Mouse (Mus musculus) heart, embryonic 14.5 days (tissue): ENCODE results near the gene Nav1. TPM values are rescaled to one million over a fixed set of nuclear protein-coding genes. Genes with fewer than 3 reads are reported as not detected.

Experiments
- ATAC-seq: fragments of 200-750 bp; cut with Nextera tagmentation; 2 replicates; pipeline ENCODE4 v1.8.0; 2017; ENCODE audit warnings: low read depth, moderate TSS enrichment; ENCODE audit not compliant: insufficient number of reproducible peaks, insufficient read depth, low FRiP score
- H3K27ac ChIP-seq, 2 experiments: fragments of 200-500 bp in 1 of 2; fragments of 300-500 bp in 1 of 2; sonication (generic) in 1 of 2; replicated peaks in 1 of 2; 2 replicates each; pipeline ENCODE4 v1.5.1; 2012 to 2014; ENCODE audit warnings: low read depth in 2 of 2, low read length in 2 of 2, control low read depth in 1 of 2, mild to moderate bottlenecking in 1 of 2, mixed read lengths in 1 of 2; ENCODE audit not compliant: control insufficient read depth in 1 of 2, insufficient read depth in 1 of 2
- H3K27me3 ChIP-seq: fragments of 300-500 bp; sonication (generic); 2 replicates; pipeline ENCODE4 v1.6.1; 2014; ENCODE audit warnings: mild to moderate bottlenecking, low read length, control low read depth; ENCODE audit not compliant: control insufficient read depth, insufficient read depth
- H3K36me3 ChIP-seq: fragments of 300-500 bp; sonication (generic); 2 replicates; pipeline ENCODE4 v1.6.1; 2014; ENCODE audit warnings: mild to moderate bottlenecking, control low read depth, low read length, mixed read lengths; ENCODE audit not compliant: control insufficient read depth, insufficient read depth
- H3K4me1 ChIP-seq, 2 experiments: fragments of 200-500 bp in 1 of 2; fragments of 300-500 bp in 1 of 2; sonication (generic) in 1 of 2; 2 replicates each; pipeline ENCODE4 v1.6.1; 2012 to 2014; ENCODE audit warnings: low read length in 2 of 2, control low read depth in 1 of 2, mixed read lengths in 1 of 2; ENCODE audit not compliant: control insufficient read depth in 2 of 2, insufficient read depth in 2 of 2
- H3K4me2 ChIP-seq: fragments of 300-500 bp; sonication (generic); 2 replicates; pipeline ENCODE4 v1.6.1; 2014; ENCODE audit warnings: mild to moderate bottlenecking, low read length
- H3K4me3 ChIP-seq, 2 experiments: fragments of 200-500 bp in 1 of 2; fragments of 300-500 bp in 1 of 2; sonication (generic) in 1 of 2; 2 replicates each; pipeline ENCODE4 v1.5.1; 2012 to 2014; ENCODE audit warnings: low read length in 2 of 2, mild to moderate bottlenecking in 2 of 2, control low read depth in 1 of 2, low read depth in 1 of 2, moderate library complexity in 1 of 2; ENCODE audit not compliant: control insufficient read depth in 1 of 2, insufficient read depth in 1 of 2
- H3K9ac ChIP-seq: fragments of 300-500 bp; sonication (generic); 2 replicates; pipeline ENCODE4 v1.6.1; 2014; ENCODE audit warnings: mild to moderate bottlenecking, low read length
- H3K9me3 ChIP-seq: fragments of 300-500 bp; sonication (generic); 2 replicates; pipeline ENCODE4 v1.6.1; 2016; ENCODE audit warnings: low read length, control low read depth; ENCODE audit not compliant: control insufficient read depth
- WGBS: fragments of 180-500 bp; shearing (Covaris S2); extraction: QIAGEN DNeasy Blood & Tissue Kit; methylation state at CpG from one replicate; pipeline ENCODE4 v1.1.7; 2014; 5-methylcytosine and 5-hydroxymethylcytosine counted together
- polyA plus RNA-seq: library from polyadenylated mRNA; unstranded; fragments of >200 nt; fragmentation: Nextera tagmentation; extraction: Ambion mirVana; gene quantifications from 2 replicates; pipeline ENCODE4 v1.2.1, GENCODE M21; 2014

Gene Nav1
- polyA plus RNA-seq, 1 experiment from 2014 or later, result 28.0 TPM

DNA sequence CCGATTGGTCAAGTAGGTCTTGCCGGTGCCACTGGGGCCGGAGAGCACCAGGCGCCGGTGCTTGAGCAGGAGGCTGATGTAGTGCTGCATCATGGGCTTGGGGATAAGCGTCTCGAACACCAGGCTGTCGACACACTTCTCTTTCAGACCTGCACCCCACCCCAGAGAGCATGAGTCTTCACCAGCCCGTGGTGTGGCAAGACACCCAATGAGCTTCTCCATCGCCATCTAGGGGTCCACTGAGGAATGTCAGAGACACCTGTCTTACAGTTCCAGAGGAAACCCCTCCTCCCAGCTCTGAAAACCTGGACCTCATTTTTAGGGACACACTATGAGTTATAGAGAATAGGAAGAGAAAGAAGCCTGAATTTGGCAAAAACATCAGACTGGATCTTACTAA, 154.8 kb downstream of the Nav1 start:
- ATAC-seq, result no peak
- no peak overlapping the region for H3K4me3 ChIP-seq

DNA sequence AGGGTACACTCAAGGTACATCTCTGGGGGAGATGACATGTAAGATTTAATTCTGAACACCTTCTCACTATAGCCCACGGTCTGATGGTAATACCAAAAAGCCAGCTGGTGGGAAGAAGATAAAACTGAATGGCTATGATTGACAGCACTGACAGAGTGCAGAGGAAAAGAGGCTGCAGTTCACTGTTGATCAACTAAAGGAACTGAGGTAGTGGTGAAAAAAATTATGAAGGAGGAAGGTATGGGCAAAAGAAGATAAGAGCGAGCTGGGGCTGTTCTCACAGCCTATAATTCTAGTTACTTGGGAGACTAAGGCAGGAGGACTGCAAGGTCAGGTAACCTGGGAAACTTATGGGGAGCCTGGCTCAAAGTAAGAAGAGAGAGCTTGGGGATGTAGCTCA, 155.7 kb downstream of the Nav1 start:
- Histone ChIP-seq H3K4me2 (no peak overlapping the region), H3K27ac (no peak overlapping the region), H3K36me3 (peaks cover 83% of the 10 kb centered on the region), H3K27me3 (no peaks in the 10 kb centered on the region), H3K9me3 (no peaks in the 10 kb centered on the region), H3K4me1 (no peaks in the 10 kb centered on the region), H3K9ac (no peak overlapping the region), H3K4me3 (no peak overlapping the region)
- no peak for ATAC-seq
- WGBS, result 80% methylated on average over 2 of the region's 2 CpGs

More for the DNA sequence above, 154.8 kb downstream of the Nav1 start:
- Histone ChIP-seq H3K27me3 (no peaks in the 10 kb centered on the region), H3K36me3 (peaks cover 92% of the 10 kb centered on the region), H3K9me3 (no peaks in the 10 kb centered on the region), H3K4me2 (no peak overlapping the region), H3K9ac (no peak overlapping the region), H3K27ac (no peak overlapping the region), H3K4me1 (no peaks in the 10 kb centered on the region)
- WGBS, result 53% methylated on average over 10 of the region's 10 CpGs

DNA sequence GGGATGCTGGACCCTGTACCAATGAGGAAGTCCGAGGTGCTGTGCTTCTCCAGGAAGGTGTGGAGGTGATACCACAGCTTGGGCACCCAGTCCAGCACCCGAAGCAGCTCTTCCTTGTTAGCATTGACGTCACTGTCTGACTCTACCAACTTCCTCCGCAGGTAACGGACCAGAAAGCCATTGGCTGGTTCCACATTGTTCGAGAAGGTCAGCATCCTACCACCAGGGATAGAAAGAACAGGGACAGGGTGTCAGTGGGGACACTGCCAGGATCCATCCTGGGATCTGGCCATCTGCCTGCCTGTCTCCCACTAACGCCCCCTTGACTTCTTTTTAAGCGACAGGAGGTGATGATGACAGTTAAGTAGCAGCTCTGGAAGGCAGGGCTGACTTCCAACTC, 157.2 kb downstream of the Nav1 start:
- Histone ChIP-seq H3K4me1 (no peaks in the 10 kb centered on the region), H3K27ac (no peak overlapping the region), H3K36me3 (peaks cover 81% of the 10 kb centered on the region), H3K4me2 (no peak overlapping the region), H3K9ac (no peak overlapping the region), H3K27me3 (no peaks in the 10 kb centered on the region), H3K4me3 (no peak overlapping the region), H3K9me3 (no peaks in the 10 kb centered on the region)
- WGBS, result 88% methylated on average over 8 of the region's 8 CpGs
- ATAC-seq, result no peak

DNA sequence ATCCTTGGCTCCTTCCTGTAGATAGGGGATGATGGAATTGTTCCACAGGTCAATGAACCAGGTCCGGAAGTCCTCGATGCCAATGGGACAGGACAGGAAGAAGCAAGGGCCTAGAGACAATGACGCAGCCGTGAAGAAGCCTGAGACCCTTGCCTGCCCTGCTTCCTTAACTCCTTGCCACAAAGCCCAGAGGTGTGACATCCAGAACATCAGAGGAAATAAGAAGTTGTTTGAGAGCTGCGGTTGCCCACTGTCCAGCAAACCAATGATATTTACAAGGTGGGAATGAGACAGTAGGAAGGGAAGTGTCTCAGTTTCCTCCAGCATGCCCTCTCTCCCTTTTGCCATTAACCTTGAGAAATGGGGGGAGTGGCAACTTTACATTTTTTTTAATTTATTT, 158.2 kb downstream of the Nav1 start:
- Histone ChIP-seq H3K9me3 (no peaks in the 10 kb centered on the region), H3K9ac (no peak overlapping the region), H3K4me3 (no peak overlapping the region), H3K27ac (no peak overlapping the region), H3K4me1 (no peaks in the 10 kb centered on the region), H3K4me2 (no peak overlapping the region), H3K36me3 (peaks cover 81% of the 10 kb centered on the region), H3K27me3 (no peaks in the 10 kb centered on the region)
- ATAC-seq, result no peak
- WGBS, result 93% methylated on average over 5 of the region's 5 CpGs

DNA sequence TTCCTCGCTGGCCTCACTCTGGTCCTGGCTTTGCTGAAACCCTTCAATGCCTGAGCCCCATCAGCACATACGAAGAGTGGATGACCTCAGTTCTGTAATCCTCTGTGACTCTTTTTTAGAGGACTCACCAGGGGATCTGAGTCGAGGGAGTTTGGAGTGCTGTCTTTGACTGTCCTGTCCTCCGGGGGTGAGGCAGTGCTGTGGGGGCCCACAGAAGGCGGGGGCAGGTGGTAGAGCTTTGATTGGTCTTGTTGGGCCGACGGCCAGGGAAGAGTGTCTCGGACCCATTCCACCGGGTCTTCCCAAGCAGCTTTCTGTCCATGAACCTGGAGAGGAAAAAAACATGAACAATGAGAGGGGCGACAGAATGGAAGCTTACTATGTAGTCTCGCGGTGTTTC, 163.6 kb downstream of the Nav1 start:
- 89% methylated on average over 12 of the region's 12 CpGs for WGBS
- peaks cover 81% of the 10 kb centered on the region for H3K36me3 ChIP-seq
- no peak for ATAC-seq

DNA sequence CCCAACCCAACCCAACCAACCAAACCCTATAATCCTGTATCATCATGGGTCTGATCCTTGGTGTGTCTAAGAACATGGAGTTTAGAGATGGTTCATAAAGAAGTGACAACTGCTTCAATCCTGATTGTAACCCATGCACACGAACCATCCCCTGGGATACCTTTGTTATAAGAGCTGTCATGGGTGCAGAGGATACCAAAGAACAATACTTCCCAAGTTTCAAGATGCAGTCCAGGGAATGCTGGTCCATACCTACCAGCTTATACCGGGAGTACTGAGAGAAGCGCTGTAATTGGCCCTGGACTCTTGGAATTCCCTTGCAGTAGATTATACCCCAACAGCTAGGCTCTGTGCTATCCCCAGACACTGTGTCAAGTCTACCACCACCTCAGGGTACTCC, 165.2 kb downstream of the Nav1 start:
- Histone ChIP-seq H3K36me3 (peaks cover 87% of the 10 kb centered on the region), H3K27me3 (no peaks in the 10 kb centered on the region), H3K9me3 (no peaks in the 10 kb centered on the region), H3K9ac (no peak overlapping the region), H3K4me1 (no peaks in the 10 kb centered on the region), H3K27ac (no peak overlapping the region), H3K4me2 (no peak overlapping the region), H3K4me3 (no peak overlapping the region)
- WGBS, result 84% methylated on average over 3 of the region's 3 CpGs
- ATAC-seq, result no peak

More for the DNA sequence above, 163.6 kb downstream of the Nav1 start:
- Histone ChIP-seq H3K4me2 (no peak overlapping the region), H3K27me3 (no peaks in the 10 kb centered on the region), H3K4me3 (no peak overlapping the region), H3K9ac (no peak overlapping the region), H3K9me3 (no peaks in the 10 kb centered on the region), H3K27ac (no peak overlapping the region), H3K4me1 (no peaks in the 10 kb centered on the region)

DNA sequence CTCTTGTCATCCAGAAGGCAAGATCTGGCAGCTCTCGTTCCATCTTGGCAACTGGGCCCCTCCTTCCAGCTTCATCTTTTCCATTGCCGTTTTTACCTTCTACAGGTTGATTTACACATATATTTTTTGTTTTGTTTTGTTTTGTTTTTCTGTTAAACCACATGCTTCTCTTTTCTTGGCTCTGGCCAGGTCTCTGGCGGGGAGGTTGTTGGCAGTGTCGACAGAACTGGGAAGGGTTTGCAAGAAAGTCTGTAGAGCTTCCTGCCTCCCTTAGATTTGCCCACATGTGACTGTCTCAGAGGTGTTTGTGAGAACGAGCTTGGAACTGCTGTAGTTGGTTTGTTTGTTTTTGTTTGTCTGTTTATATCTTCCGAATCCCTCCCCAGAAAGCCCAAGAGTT, 166.1 kb downstream of the Nav1 start:
- H3K36me3 ChIP-seq, result peaks cover 83% of the 10 kb centered on the region
- H3K4me3 ChIP-seq, result no peak overlapping the region
- ATAC-seq, result no peak
- no peak overlapping the region for H3K9ac ChIP-seq
- no peak overlapping the region for H3K4me2 ChIP-seq
- no peaks in the 10 kb centered on the region for H3K27me3 ChIP-seq
- H3K27ac ChIP-seq, result no peak overlapping the region
- WGBS, result 82% methylated on average over 6 of the region's 6 CpGs
- peaks cover 0 to 5% of the 10 kb centered on the region in 2 experiments; a peak in 1 of 4 replicates for H3K4me1 ChIP-seq
- no peaks in the 10 kb centered on the region for H3K9me3 ChIP-seq

DNA sequence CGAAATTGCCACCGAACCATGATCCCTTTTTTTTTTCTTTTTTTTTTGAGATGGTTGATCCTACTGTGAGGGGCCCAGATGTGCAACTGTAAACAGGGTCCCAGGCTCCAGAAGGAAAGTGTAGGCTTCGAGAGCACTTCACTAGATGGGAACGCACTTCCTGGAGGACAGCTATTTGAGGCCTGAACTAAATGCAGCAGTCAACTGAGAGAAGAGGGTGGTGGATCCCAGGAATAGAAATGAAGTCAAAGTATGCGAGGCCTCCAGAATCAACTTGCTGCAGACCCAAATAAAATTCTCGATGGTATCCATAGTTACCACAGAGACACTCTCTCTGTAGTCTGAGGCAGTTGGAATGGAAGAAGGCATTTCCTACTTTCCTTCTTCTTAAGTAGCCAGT, 168.3 kb downstream of the Nav1 start:
- 74% methylated on average over 6 of the region's 6 CpGs for WGBS
- Histone ChIP-seq H3K9ac (no peak overlapping the region), H3K36me3 (peaks cover 63% of the 10 kb centered on the region), H3K4me3 (no peak overlapping the region), H3K27ac (no peak overlapping the region), H3K9me3 (no peaks in the 10 kb centered on the region), H3K4me2 (no peak overlapping the region), H3K4me1 (peaks cover 0 to 16% of the 10 kb centered on the region in 2 experiments; a peak in 1 of 4 replicates), H3K27me3 (no peaks in the 10 kb centered on the region)
- ATAC-seq, result no peak
